Mouse (Mus musculus): ENCODE results near the gene Slfn4. TPM values are rescaled to one million over a fixed set of nuclear protein-coding genes. Genes with fewer than 3 reads are reported as not detected.

The Slfn4 gene
- total RNA-seq, 1 experiment from 2014 or later, result 0.22 TPM

Other genes with a start within 250 kb of the Slfn4 start
- 56.2 and 66.5 TPM in 2 replicates for gene Slfn5, start 223.8 kb upstream of the Slfn4 start, total RNA-seq (2021)
- gene Slfn9, start 183.4 kb upstream of the Slfn4 start, total RNA-seq (2021), result 10.8 and 10.9 TPM in 2 replicates
- 0.93 and 2.1 TPM in 2 replicates for gene Slfn8, start 154.4 kb upstream of the Slfn4 start, total RNA-seq (2021)
- gene Slfn2, start 110.1 kb upstream of the Slfn4 start, total RNA-seq (2021), result 4.1 and 15.8 TPM in 2 replicates
- 0.48 and 5.3 TPM in 2 replicates for gene Slfn1, start 58.3 kb upstream of the Slfn4 start, total RNA-seq (2021)
- 3.8 and 4.2 TPM in 2 replicates for gene Slfn3, start 16.1 kb downstream of the Slfn4 start, total RNA-seq (2021)
- gene Slfn14, start 111.5 kb downstream of the Slfn4 start, total RNA-seq (2021), result 0.41 and 2.7 TPM in 2 replicates
- gene Ap2b1, start 123.8 kb downstream of the Slfn4 start, total RNA-seq (2021), result 86.9 and 98.4 TPM in 2 replicates
- gene Pex12, start 127.4 kb downstream of the Slfn4 start, total RNA-seq (2021), result 15.1 and 16.2 TPM in 2 replicates
- gene Rasl10b, start 234.0 kb downstream of the Slfn4 start, total RNA-seq (2021), result 10.2 and 10.3 TPM in 2 replicates